Mouse (Mus musculus): ENCODE results near the gene Mnd1. TPM values are rescaled to one million over a fixed set of nuclear protein-coding genes. Genes with fewer than 3 reads are reported as not detected.

The Mnd1 gene
- total and polyA plus RNA-seq, 3 experiments, result 0.18 to 3.0 (median 2.0) TPM

DNA sequence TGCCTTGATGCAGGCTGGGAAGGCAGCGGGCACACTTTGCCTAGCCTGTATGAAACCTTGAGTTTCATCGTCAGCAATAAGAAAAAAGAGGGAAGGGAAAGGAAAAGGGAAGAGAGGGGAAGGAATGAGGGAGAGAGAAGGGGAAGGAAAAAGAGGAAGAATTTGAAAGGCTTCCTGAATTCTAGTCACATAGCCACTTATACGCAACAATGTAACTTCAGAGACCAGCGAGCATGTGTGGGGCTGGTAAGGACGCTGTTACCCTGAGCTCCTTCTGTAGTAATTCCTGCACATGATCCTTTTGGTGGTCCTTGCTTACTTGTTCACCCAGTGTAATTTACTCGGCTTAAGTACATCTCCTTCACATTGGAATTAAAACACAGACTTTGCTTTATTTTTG lies 13.4 kb upstream of the Mnd1 start:
- H3K4me1 ChIP-seq (ENCODE audit: control insufficient read depth, insufficient read depth, low read length), result no peaks in the 10 kb centered on the region
- no peak overlapping the region for H3K4me3 ChIP-seq
- no peaks in the 10 kb centered on the region for H3K27me3 ChIP-seq (ENCODE audit: control insufficient read depth, insufficient read depth, low read length)
- DNase-seq, result no peak
- H3K27ac ChIP-seq, result no peak overlapping the region
- 85% methylated on average over 6 of the region's 6 CpGs for WGBS
- H3K9ac ChIP-seq (ENCODE audit: low read depth, low read length), result no peak overlapping the region
- H3K36me3 ChIP-seq (ENCODE audit: control insufficient read depth, insufficient read depth, low read length), result no peaks in the 10 kb centered on the region
- no peaks in the 10 kb centered on the region for H3K79me2 ChIP-seq (replicated peaks; ENCODE audit: control insufficient read depth, insufficient read depth, low read length)
- TF ChIP-seq EP300 (IDR thresholded peaks at IDR 0.05; ENCODE audit: insufficient read depth, low read depth, low read length), result no peak
- TF ChIP-seq POLR2A (IDR thresholded peaks at IDR 0.05; ENCODE audit: insufficient read depth, low read depth, low read length), result no peak
- TF ChIP-seq CTCF (IDR thresholded peaks at IDR 0.05), result no peak
- intact Hi-C loops (cut with DNase I), result no loop called here

DNA sequence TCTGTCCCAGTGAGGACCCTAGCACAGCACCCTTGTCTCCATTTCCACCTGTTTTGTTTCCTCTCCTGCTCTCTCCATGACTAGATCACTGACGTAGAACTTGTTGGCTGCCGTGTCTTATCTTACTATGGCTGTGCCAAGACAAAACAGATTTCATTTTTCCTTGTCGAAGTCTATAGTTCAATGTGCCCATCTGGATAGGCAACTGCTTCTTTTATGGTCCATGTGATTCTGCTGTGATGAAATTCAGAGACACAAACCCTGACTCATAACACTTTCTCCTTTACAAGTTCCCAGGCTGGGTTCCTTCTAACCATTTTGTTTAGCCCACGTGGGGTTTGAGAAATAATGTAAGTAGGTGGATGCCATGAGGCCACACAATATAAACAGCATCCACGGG lies 10.5 kb upstream of the Mnd1 start:
- H3K36me3 ChIP-seq (ENCODE audit: control insufficient read depth, insufficient read depth, low read length), result no peaks in the 10 kb centered on the region
- intact Hi-C loops (cut with DNase I), result no loop called here
- no peak overlapping the region for H3K27ac ChIP-seq
- WGBS, result 80% methylated on average over 5 of the region's 5 CpGs
- no peaks in the 10 kb centered on the region for H3K4me1 ChIP-seq (ENCODE audit: control insufficient read depth, insufficient read depth, low read length)
- TF ChIP-seq EP300 (IDR thresholded peaks at IDR 0.05; ENCODE audit: insufficient read depth, low read depth, low read length) (no peak), POLR2A (IDR thresholded peaks at IDR 0.05; ENCODE audit: insufficient read depth, low read depth, low read length) (no peak), CTCF (IDR thresholded peaks at IDR 0.05) (no peak)
- no peaks in the 10 kb centered on the region for H3K79me2 ChIP-seq (replicated peaks; ENCODE audit: control insufficient read depth, insufficient read depth, low read length)
- DNase-seq, result no peak
- no peak overlapping the region for H3K4me3 ChIP-seq
- no peaks in the 10 kb centered on the region for H3K27me3 ChIP-seq (ENCODE audit: control insufficient read depth, insufficient read depth, low read length)
- H3K9ac ChIP-seq (ENCODE audit: low read depth, low read length), result no peak overlapping the region

DNA sequence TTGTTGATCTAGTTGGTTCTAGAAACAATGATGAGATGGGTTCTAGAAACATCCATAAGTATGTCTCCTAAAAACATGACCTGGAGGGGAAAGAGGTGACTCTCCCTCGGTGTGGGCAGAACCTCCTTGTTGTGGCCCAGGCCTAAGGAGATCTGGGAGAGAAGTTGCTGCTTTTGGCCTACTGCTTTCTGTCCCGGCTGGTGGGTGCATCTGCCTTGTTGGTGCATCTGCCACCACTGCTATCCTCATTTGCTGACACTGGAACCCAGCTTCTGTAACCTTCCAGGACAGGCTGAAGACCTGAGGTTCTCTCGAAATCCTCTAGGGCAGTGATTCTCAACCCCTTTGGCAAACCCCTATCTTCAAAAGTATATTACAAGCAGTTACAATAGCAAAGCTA lies 9.8 kb upstream of the Mnd1 start:
- H3K4me1 ChIP-seq (ENCODE audit: control insufficient read depth, insufficient read depth, low read length), result no peaks in the 10 kb centered on the region

DNA sequence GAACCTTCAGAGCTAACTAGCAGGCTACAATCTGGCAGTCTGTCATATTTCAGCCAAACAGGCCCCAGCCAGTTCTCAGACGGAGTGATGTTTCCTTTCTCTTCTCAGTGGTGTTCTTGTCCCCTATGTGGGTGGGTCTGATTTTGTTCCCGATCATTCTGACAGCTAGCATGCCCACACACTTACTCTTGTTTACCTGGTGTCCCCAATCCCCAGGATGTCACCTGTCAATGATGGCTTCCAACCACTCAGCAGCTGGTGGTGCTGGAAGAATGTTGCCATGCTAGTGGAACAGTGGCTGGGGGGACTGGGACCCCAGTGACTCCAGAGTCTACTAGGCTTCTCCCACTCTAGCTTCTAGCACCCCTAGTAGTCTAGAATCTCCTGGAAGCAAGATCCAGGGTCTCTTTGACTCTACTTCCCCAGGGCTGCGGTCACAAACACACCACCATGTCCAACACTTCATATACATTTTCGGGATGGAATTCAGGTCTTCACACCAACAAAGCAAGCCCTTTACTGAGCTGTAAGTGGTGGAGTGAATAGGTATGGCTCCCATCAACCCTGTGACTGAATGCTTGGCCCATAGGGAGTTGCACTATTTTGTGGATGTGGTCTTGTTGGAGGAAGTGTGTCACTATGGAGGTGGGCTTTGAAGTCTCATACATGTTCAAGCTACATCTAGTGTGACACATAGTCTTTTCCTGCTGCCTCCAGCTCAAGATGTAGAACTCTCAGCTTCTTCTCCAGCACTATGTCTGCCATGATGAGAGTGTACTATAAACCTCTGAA lies 2.2 kb upstream of the Mnd1 start:
- Histone ChIP-seq H3K27me3 (ENCODE audit: control insufficient read depth, insufficient read depth, low read length) (no peaks in the 10 kb centered on the region), H3K9ac (ENCODE audit: low read depth, low read length) (no peak overlapping the region), H3K79me2 (replicated peaks; ENCODE audit: control insufficient read depth, insufficient read depth, low read length) (no peaks in the 10 kb centered on the region), H3K27ac (no peak overlapping the region), H3K4me3 (no peak overlapping the region), H3K4me1 (ENCODE audit: control insufficient read depth, insufficient read depth, low read length) (no peaks in the 10 kb centered on the region), H3K36me3 (ENCODE audit: control insufficient read depth, insufficient read depth, low read length) (no peaks in the 10 kb centered on the region)
- no peak for DNase-seq
- 87% methylated on average over 4 of the region's 4 CpGs for WGBS
- intact Hi-C loops (cut with DNase I), result loop anchor here (5.0 to 10.0 kb wide), 2 partner anchors 120 to 213 kb away; no protein-coding TSS in a partner anchor
- TF ChIP-seq POLR2A (IDR thresholded peaks at IDR 0.05; ENCODE audit: insufficient read depth, low read depth, low read length) (no peak), EP300 (IDR thresholded peaks at IDR 0.05; ENCODE audit: insufficient read depth, low read depth, low read length) (no peak), CTCF (IDR thresholded peaks at IDR 0.05) (no peak)

More for the DNA sequence above, 9.8 kb upstream of the Mnd1 start:
- no peak for DNase-seq
- TF ChIP-seq EP300 (IDR thresholded peaks at IDR 0.05; ENCODE audit: insufficient read depth, low read depth, low read length) (no peak), CTCF (IDR thresholded peaks at IDR 0.05) (no peak), POLR2A (IDR thresholded peaks at IDR 0.05; ENCODE audit: insufficient read depth, low read depth, low read length) (no peak)
- Histone ChIP-seq H3K9ac (ENCODE audit: low read depth, low read length) (no peak overlapping the region), H3K36me3 (ENCODE audit: control insufficient read depth, insufficient read depth, low read length) (no peaks in the 10 kb centered on the region), H3K27ac (no peak overlapping the region), H3K27me3 (ENCODE audit: control insufficient read depth, insufficient read depth, low read length) (no peaks in the 10 kb centered on the region), H3K4me3 (no peak overlapping the region), H3K79me2 (replicated peaks; ENCODE audit: control insufficient read depth, insufficient read depth, low read length) (no peaks in the 10 kb centered on the region)
- 93% methylated on average over 3 of the region's 3 CpGs for WGBS
- intact Hi-C loops (cut with DNase I), result no loop called here

- H3K79me2 ChIP-seq (replicated peaks; ENCODE audit: control insufficient read depth, insufficient read depth, low read length), result no peaks in the 10 kb centered on the region
- no peak for TF ChIP-seq EP300 (IDR thresholded peaks at IDR 0.05; ENCODE audit: insufficient read depth, low read depth, low read length)
- no peak for TF ChIP-seq POLR2A (IDR thresholded peaks at IDR 0.05; ENCODE audit: insufficient read depth, low read depth, low read length)
- no peak for TF ChIP-seq CTCF (IDR thresholded peaks at IDR 0.05)
- DNase-seq, result no peak
- intact Hi-C loops (cut with DNase I), result loop anchor here (5.0 to 10.0 kb wide), 2 partner anchors 120 to 212 kb away; no protein-coding TSS in a partner anchor
- no peaks in the 10 kb centered on the region for H3K27me3 ChIP-seq (ENCODE audit: control insufficient read depth, insufficient read depth, low read length)
- H3K4me1 ChIP-seq (ENCODE audit: control insufficient read depth, insufficient read depth, low read length), result no peaks in the 10 kb centered on the region
- no peaks in the 10 kb centered on the region for H3K36me3 ChIP-seq (ENCODE audit: control insufficient read depth, insufficient read depth, low read length)
- no peak overlapping the region for H3K4me3 ChIP-seq
- WGBS, result 77% methylated on average over 4 of the region's 4 CpGs
- no peak overlapping the region for H3K27ac ChIP-seq
- H3K9ac ChIP-seq (ENCODE audit: low read depth, low read length), result no peak overlapping the region
These were observed 1.4 kb upstream of the Mnd1 start for GRCm38 (mm10) chr3:84157011-84157410.

GRCm38 (mm10) chr3:84156105-84156504 lies 519 bp upstream of the Mnd1 start:
- Histone ChIP-seq H3K4me1 (ENCODE audit: control insufficient read depth, insufficient read depth, low read length) (no peaks in the 10 kb centered on the region), H3K79me2 (replicated peaks; ENCODE audit: control insufficient read depth, insufficient read depth, low read length) (no peaks in the 10 kb centered on the region), H3K9ac (ENCODE audit: low read depth, low read length) (no peak overlapping the region), H3K27ac (0 out of 2 replicates have a peak overlapping the region, but pooled peaks have one; percentile 1), H3K36me3 (ENCODE audit: control insufficient read depth, insufficient read depth, low read length) (no peaks in the 10 kb centered on the region), H3K27me3 (ENCODE audit: control insufficient read depth, insufficient read depth, low read length) (no peaks in the 10 kb centered on the region), H3K4me3 (peak overlapping the region; percentile 46)
- WGBS, result 69% methylated on average over 6 of the region's 6 CpGs
- DNase-seq, result no peak
- intact Hi-C loops (cut with DNase I), result loop anchor here (5.0 to 10.0 kb wide), 2 partner anchors 119 to 211 kb away; no protein-coding TSS in a partner anchor
- TF ChIP-seq CTCF (IDR thresholded peaks at IDR 0.05) (no peak), POLR2A (IDR thresholded peaks at IDR 0.05; ENCODE audit: insufficient read depth, low read depth, low read length) (no peak), EP300 (IDR thresholded peaks at IDR 0.05; ENCODE audit: insufficient read depth, low read depth, low read length) (no peak)

Measured in heart, adult 2 months (tissue).